Mouse (Mus musculus) hindbrain, embryonic 15.5 days (tissue): ENCODE results near the gene 4930595D18Rik. TPM values are rescaled to one million over a fixed set of nuclear protein-coding genes. Genes with fewer than 3 reads are reported as not detected.

Experiments used
- ATAC-seq: fragments of 200-750 bp; cut with Nextera tagmentation; 2 replicates; pipeline ENCODE4 v1.8.0; 2017; ENCODE audit warnings: low read depth, moderate number of reproducible peaks, moderate TSS enrichment; ENCODE audit not compliant: low FRiP score
- H3K27ac ChIP-seq: fragments of 300-500 bp; sonication (generic); replicated peaks from 2 replicates; pipeline ENCODE4 v1.5.1; 2015; ENCODE audit warnings: mild to moderate bottlenecking, inconsistent platforms
- H3K27me3 ChIP-seq: fragments of 300-500 bp; sonication (generic); 2 replicates; pipeline ENCODE4 v1.6.1; 2015; ENCODE audit warnings: control low read depth, inconsistent platforms
- H3K36me3 ChIP-seq: fragments of 300-500 bp; sonication (generic); 2 replicates; pipeline ENCODE4 v1.6.1; 2015; ENCODE audit warnings: control low read depth, inconsistent platforms
- H3K4me1 ChIP-seq: fragments of 300-500 bp; sonication (generic); replicated peaks from 2 replicates; pipeline ENCODE4 v1.6.1; 2015; ENCODE audit warnings: control low read depth, inconsistent platforms
- H3K4me2 ChIP-seq: fragments of 300-500 bp; sonication (generic); 2 replicates; pipeline ENCODE4 v1.6.1; 2015; ENCODE audit warnings: moderate library complexity, mild to moderate bottlenecking, inconsistent platforms
- H3K4me3 ChIP-seq: fragments of 300-500 bp; sonication (generic); 2 replicates; pipeline ENCODE4 v1.5.1; 2015; ENCODE audit warnings: mild to moderate bottlenecking, inconsistent platforms
- H3K9ac ChIP-seq: fragments of 300-500 bp; sonication (generic); 2 replicates; pipeline ENCODE4 v1.6.1; 2015; ENCODE audit warnings: inconsistent platforms
- H3K9me3 ChIP-seq: fragments of 300-500 bp; sonication (generic); 2 replicates; pipeline ENCODE4 v1.6.1; 2016; ENCODE audit warnings: control low read depth, inconsistent platforms
- WGBS: fragments of 180-500 bp; shearing (Covaris S2); methylation state at CpG from one replicate; pipeline ENCODE4 v1.1.7; 2015; 5-methylcytosine and 5-hydroxymethylcytosine counted together
- polyA plus RNA-seq: library from polyadenylated mRNA; unstranded; fragments of >200 nt; fragmentation: Nextera tagmentation; extraction: Ambion mirVana; gene quantifications from 2 replicates; pipeline ENCODE4 v1.2.1, GENCODE M21; 2015

Gene 4930595D18Rik
- polyA plus RNA-seq, 1 experiment from 2014 or later: not detected

- Histone ChIP-seq H3K4me1 (peaks cover 10% of the 10 kb centered on the region), H3K4me2 (no peak overlapping the region), H3K9me3 (no peaks in the 10 kb centered on the region), H3K27ac (no peak overlapping the region), H3K4me3 (no peak overlapping the region), H3K9ac (no peak overlapping the region), H3K36me3 (no peaks in the 10 kb centered on the region), H3K27me3 (no peaks in the 10 kb centered on the region)
- 74% methylated on average over 6 of the region's 6 CpGs for WGBS
- ATAC-seq: no peak
Observed at GRCm38 (mm10) chr12:111125666-111126065, 58.6 kb downstream of the 4930595D18Rik start.

GRCm38 (mm10) chr12:111124601-111125260, 59.6 kb downstream of the 4930595D18Rik start:
- no peak for ATAC-seq
- Histone ChIP-seq H3K4me1 (peaks cover 10% of the 10 kb centered on the region), H3K9me3 (no peaks in the 10 kb centered on the region), H3K36me3 (no peaks in the 10 kb centered on the region), H3K4me3 (no peak overlapping the region), H3K4me2 (peak overlapping the region; percentile 16; the same call in 1 of the 2 replicates), H3K9ac (no peak overlapping the region), H3K27me3 (no peaks in the 10 kb centered on the region), H3K27ac (peak overlapping the region; percentile 47; the same call in 1 of the 2 replicates)
- 53% methylated on average over 14 of the region's 14 CpGs for WGBS

- H3K36me3 ChIP-seq: peaks cover 7% of the 10 kb centered on the region
- H3K4me1 ChIP-seq: peaks cover 10% of the 10 kb centered on the region
- no peak overlapping the region for H3K9ac ChIP-seq
- no peak overlapping the region for H3K4me2 ChIP-seq
- H3K27me3 ChIP-seq: no peaks in the 10 kb centered on the region
- ATAC-seq: no peak
- H3K27ac ChIP-seq: no peak overlapping the region
- H3K9me3 ChIP-seq: no peaks in the 10 kb centered on the region
- no peak overlapping the region for H3K4me3 ChIP-seq
Observed at GRCm38 (mm10) chr12:111122332-111122852, 61.9 kb downstream of the 4930595D18Rik start.

DNA sequence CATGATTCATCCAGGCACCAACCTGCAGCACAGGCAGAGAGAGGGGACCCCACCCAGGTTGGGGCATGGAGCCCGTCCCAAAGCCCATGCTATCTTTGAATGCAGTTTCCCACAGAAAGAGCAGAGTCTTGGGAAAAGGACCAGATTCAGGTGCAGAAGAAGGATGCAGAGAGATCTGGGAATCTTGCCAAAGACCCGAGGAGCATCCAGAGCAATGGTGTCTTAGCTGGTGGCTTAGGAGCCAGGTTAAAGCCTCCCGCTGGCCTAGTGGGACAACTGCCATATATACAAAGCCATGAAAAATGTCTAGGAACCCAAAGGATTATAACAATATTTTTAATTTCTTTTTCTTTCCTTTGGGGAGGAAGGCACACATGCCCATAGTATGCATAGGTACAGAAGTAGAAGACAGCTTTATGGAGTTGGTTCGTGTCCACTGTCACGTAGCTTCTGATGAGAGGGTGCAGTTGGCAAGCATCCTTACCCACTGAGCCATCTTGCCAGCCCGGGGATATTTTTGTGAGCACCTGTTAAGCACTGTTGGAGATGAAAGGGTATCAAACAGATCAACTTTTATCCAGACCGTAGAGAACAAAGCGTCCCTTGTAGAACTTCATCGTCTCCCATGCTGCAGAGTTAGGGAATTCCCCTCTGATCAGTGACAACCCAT, 63.2 kb downstream of the 4930595D18Rik start:
- no peak overlapping the region for H3K27ac ChIP-seq
- no peak overlapping the region for H3K4me2 ChIP-seq
- H3K36me3 ChIP-seq: peaks cover 14% of the 10 kb centered on the region
- no peak overlapping the region for H3K4me3 ChIP-seq
- no peak for ATAC-seq
- WGBS: 89% methylated on average over 9 of the region's 9 CpGs
- peaks cover 10% of the 10 kb centered on the region for H3K4me1 ChIP-seq
- no peaks in the 10 kb centered on the region for H3K9me3 ChIP-seq
- H3K27me3 ChIP-seq: no peaks in the 10 kb centered on the region
- H3K9ac ChIP-seq: no peak overlapping the region

DNA sequence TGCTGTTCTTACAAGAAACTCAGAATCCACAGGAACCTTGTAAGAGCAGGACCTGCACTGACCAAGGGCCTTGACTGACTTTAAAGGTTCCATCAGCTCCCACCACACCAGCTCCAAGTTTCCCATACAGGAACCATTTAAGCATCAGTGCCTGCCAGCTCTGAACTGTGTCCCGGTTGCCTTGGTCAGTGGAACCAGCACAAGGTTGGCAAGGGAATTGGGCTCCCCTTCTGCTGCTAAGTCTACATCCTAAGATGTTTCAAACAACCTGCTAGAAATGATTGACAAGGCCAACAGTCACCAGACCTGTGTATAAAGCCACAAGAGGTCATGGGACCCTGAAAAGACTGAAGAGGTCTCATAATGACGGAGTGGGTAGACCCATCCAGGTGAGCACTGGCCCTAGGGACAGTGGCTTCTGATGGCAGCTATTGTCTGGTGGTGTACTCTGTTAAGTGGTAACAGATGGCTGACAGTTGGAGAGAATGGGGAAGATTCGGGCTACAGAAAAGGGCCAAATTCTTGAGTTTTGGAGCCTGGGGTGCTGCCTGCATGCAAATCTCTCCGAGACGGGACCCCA, 64.7 kb downstream of the 4930595D18Rik start:
- no peaks in the 10 kb centered on the region for H3K27me3 ChIP-seq
- peaks cover 4% of the 10 kb centered on the region for H3K4me1 ChIP-seq
- no peaks in the 10 kb centered on the region for H3K9me3 ChIP-seq
- ATAC-seq: no peak
- WGBS: 90% methylated on average over 5 of the region's 5 CpGs
- no peak overlapping the region for H3K4me2 ChIP-seq
- H3K4me3 ChIP-seq: no peak overlapping the region
- peaks cover 14% of the 10 kb centered on the region for H3K36me3 ChIP-seq
- H3K9ac ChIP-seq: no peak overlapping the region
- H3K27ac ChIP-seq: no peak overlapping the region

DNA sequence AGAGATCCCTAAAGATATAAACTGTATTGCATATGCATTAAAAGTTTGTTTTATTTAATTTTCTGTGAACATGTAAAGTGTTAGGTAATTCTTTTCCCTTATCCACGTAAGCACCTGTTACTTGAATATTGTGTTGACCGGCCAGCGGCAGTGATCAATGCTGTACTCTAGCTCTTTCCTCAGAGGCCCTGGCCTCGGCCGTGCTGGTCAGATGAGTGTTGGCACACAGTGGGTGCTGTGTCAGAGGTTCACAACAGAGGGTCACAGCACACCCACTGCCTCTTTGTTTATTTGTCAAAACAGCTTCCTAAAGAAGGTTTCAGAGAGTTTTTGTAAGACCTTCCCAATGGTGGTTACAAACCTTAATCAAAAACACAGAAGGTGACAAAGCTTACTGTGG, 69.7 kb downstream of the 4930595D18Rik start:
- H3K4me3 ChIP-seq: no peak overlapping the region
- H3K4me2 ChIP-seq: no peak overlapping the region
- peaks cover 43% of the 10 kb centered on the region for H3K36me3 ChIP-seq
- 83% methylated on average over 5 of the region's 5 CpGs for WGBS
- no peaks in the 10 kb centered on the region for H3K4me1 ChIP-seq
- H3K27ac ChIP-seq: no peak overlapping the region
- ATAC-seq: no peak
- no peak overlapping the region for H3K9ac ChIP-seq
- H3K27me3 ChIP-seq: no peaks in the 10 kb centered on the region
- no peaks in the 10 kb centered on the region for H3K9me3 ChIP-seq

DNA sequence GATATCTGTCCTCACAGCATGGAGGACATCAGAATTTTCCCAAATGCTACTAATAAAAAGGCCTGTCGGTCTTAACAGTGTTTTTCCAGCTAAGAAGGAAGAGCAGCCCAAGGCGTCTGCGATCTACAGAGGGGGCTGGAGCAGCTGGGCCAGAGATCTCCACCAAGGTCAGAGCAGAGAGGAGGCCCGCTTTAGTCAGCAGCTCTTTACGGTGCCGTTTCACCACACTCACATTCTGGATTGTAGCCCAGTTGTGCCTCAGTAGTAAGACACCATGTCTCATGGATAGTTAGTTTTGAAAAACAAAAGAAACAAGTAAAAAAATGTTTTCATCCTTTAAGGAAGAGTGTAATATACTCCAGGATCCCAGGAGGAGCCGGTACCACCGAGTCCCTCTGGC, 73.1 kb downstream of the 4930595D18Rik start:
- Histone ChIP-seq H3K9me3 (no peaks in the 10 kb centered on the region), H3K4me3 (no peak overlapping the region), H3K27me3 (no peaks in the 10 kb centered on the region), H3K9ac (no peak overlapping the region), H3K36me3 (peaks cover 44% of the 10 kb centered on the region), H3K4me1 (no peaks in the 10 kb centered on the region), H3K4me2 (no peak overlapping the region), H3K27ac (no peak overlapping the region)
- ATAC-seq: no peak
- 91% methylated on average over 8 of the region's 8 CpGs for WGBS

Other genes starting within 250 kb of the 4930595D18Rik start
- 10.1 and 10.5 TPM in 2 replicates for gene Ankrd9, start 205.5 kb downstream of the 4930595D18Rik start, polyA plus RNA-seq
- 5.7 and 5.9 TPM in 2 replicates for gene Rcor1, start 145.1 kb downstream of the 4930595D18Rik start, polyA plus RNA-seq
- gene Traf3, start 18.1 kb downstream of the 4930595D18Rik start, polyA plus RNA-seq: 18.6 and 18.7 TPM in 2 replicates
- 30.9 and 32.0 TPM in 2 replicates for gene Amn, start 86.6 kb upstream of the 4930595D18Rik start, polyA plus RNA-seq
- 41.2 and 42.4 TPM in 2 replicates for gene Cdc42bpb, start 193.2 kb upstream of the 4930595D18Rik start, polyA plus RNA-seq
- 1.6 and 1.9 TPM in 2 replicates for gene Lbhd2, start 222.3 kb upstream of the 4930595D18Rik start, polyA plus RNA-seq
- 2.2 and 2.9 TPM in 2 replicates for gene Exoc3l4, start 232.5 kb upstream of the 4930595D18Rik start, polyA plus RNA-seq